Mouse (Mus musculus) neural tube, embryonic 12.5 days (tissue): Measurements from ENCODE around the gene Sdf4. TPM values are rescaled to one million over a fixed set of nuclear protein-coding genes. Genes with fewer than 3 reads are reported as not detected.

Source experiments
- ATAC-seq: fragments of 200-750 bp; cut with Nextera tagmentation; 2 replicates; pipeline ENCODE4 v1.8.0; 2017; ENCODE audit warnings: low read depth, mild to moderate bottlenecking, moderate TSS enrichment, moderate library complexity; ENCODE audit not compliant: low FRiP score
- H3K27ac ChIP-seq: fragments of 300-500 bp; sonication (generic); 2 replicates; pipeline ENCODE4 v1.5.1; 2016
- H3K27me3 ChIP-seq: fragments of 300-500 bp; sonication (generic); replicated peaks from 2 replicates; pipeline ENCODE4 v1.6.1; 2016; ENCODE audit warnings: mild to moderate bottlenecking
- H3K36me3 ChIP-seq: fragments of 300-500 bp; sonication (generic); 2 replicates; pipeline ENCODE4 v1.6.1; 2016; ENCODE audit warnings: mild to moderate bottlenecking
- H3K4me1 ChIP-seq: fragments of 300-500 bp; sonication (generic); 2 replicates; pipeline ENCODE4 v1.6.1; 2016
- H3K4me2 ChIP-seq: fragments of 300-500 bp; sonication (generic); replicated peaks from 2 replicates; pipeline ENCODE4 v1.6.1; 2016; ENCODE audit warnings: mild to moderate bottlenecking
- H3K4me3 ChIP-seq: fragments of 300-500 bp; sonication (generic); 2 replicates; pipeline ENCODE4 v1.5.1; 2016
- H3K9ac ChIP-seq: fragments of 300-500 bp; sonication (generic); 2 replicates; pipeline ENCODE4 v1.6.1; 2016; ENCODE audit warnings: mild to moderate bottlenecking
- H3K9me3 ChIP-seq: fragments of 300-500 bp; sonication (generic); 2 replicates; pipeline ENCODE4 v1.6.1; 2016; ENCODE audit warnings: mild to moderate bottlenecking
- WGBS: fragments of 180-500 bp; shearing (Covaris S2); methylation state at CpG from one replicate; pipeline ENCODE4 v1.1.7; 2016; 5-methylcytosine and 5-hydroxymethylcytosine counted together
- polyA plus RNA-seq: library from polyadenylated mRNA; unstranded; fragments of >200 nt; fragmentation: Nextera tagmentation; extraction: Ambion mirVana; gene quantifications from 2 replicates; pipeline ENCODE4 v1.2.1, GENCODE M21; 2016

Sdf4 gene
- polyA plus RNA-seq, 1 experiment from 2014 or later, result 133 TPM

DNA sequence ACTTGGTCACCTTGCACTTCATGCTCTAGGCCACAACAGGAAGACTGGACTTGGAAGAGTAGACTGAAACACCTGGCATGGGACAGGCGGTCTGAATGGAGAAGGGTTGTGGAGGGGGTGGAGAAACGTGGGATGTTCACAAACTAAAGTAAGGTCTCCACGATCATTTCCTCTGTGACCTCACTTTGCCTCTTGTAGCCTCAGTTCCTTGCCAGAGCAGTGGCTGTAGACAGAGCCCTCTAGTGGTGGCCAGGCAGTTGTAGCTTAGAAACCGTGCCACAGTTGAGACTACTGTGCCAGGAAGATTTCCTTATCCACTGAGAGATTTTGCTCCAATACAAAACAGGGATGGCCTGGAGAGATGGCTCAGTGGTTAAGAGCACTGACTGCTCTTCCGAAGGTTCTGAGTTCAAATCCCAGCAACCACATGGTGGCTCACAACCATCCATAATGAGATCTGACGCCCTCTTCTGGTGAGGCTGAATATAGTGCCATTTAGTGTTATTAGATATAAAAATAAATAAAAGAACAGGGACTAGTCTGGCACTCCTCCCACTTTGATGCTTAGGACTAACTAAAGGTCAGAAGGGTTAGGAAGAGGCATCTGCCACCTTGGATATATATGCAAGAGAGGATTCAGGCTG lies 40.9 kb downstream of the Sdf4 start:
- Histone ChIP-seq H3K36me3 (peaks cover under 1% of the 10 kb centered on the region; the same call in 1 of the 2 replicates), H3K27me3 (peaks cover 24% of the 10 kb centered on the region), H3K4me2 (no peak overlapping the region), H3K27ac (no peak overlapping the region), H3K9ac (no peak overlapping the region), H3K4me1 (peaks cover 37% of the 10 kb centered on the region), H3K9me3 (no peaks in the 10 kb centered on the region), H3K4me3 (no peak overlapping the region)
- 46% methylated on average over 6 of the region's 6 CpGs for WGBS
- ATAC-seq, result no peak

DNA sequence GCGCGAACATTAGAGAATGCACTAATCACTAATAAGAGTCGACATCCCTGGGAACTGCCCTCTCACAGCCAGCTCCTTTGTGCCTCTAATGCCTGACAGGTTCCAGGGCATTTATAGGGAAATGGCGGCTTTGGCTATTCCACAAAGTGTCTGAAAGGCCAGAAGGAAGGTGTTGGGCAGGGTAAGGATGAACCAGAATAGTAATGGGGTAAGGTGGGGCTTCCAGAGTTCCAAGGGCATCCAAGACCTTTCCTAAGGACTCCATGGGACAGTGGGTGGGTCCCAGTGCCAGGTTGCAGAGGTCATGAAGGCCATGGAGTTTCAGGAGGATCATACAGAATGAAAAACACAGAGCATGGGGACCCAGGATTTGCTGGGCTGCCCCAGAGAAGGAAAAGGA lies 41.6 kb downstream of the Sdf4 start:
- H3K27me3 ChIP-seq, result peaks cover 24% of the 10 kb centered on the region
- no peaks in the 10 kb centered on the region for H3K9me3 ChIP-seq
- no peaks in the 10 kb centered on the region; the same call in 1 of the 2 replicates for H3K36me3 ChIP-seq
- no peak overlapping the region for H3K4me3 ChIP-seq
- H3K4me1 ChIP-seq, result peaks cover 37% of the 10 kb centered on the region
- H3K4me2 ChIP-seq, result no peak overlapping the region
- ATAC-seq, result no peak
- no peak overlapping the region for H3K9ac ChIP-seq
- WGBS, result 50% methylated on average over 4 of the region's 4 CpGs
- H3K27ac ChIP-seq, result no peak overlapping the region

DNA sequence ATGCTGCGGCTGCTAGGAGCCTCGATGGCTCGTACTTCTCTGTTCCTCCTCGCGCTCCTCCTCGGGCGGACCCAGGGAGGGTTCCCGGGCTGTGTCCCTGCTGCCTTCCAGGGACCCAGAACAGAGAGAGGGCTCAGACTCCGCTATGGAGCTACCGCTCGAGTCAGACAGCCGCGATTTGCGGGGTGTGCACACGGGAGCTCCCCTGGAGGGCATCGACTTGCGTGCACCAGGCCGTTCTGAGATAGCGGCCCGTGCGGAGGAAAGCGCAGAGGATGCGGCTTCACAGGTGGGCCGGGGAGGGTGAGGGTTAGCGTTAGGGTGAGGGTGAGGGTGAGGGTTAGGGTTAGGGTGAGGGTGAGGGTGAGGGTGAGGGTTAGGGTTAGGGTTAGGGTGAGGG lies 42.2 kb downstream of the Sdf4 start:
- Histone ChIP-seq H3K4me3 (peak overlapping the region; percentile 22), H3K9ac (peak overlapping the region; percentile 46; the same call in 1 of the 2 replicates), H3K27me3 (peaks cover 24% of the 10 kb centered on the region), H3K27ac (no peak overlapping the region), H3K36me3 (no peaks in the 10 kb centered on the region), H3K4me1 (peaks cover 37% of the 10 kb centered on the region), H3K4me2 (peak overlapping the region; percentile 53), H3K9me3 (no peaks in the 10 kb centered on the region)
- 4% methylated on average over 25 of the region's 25 CpGs for WGBS
- no peak for ATAC-seq

DNA sequence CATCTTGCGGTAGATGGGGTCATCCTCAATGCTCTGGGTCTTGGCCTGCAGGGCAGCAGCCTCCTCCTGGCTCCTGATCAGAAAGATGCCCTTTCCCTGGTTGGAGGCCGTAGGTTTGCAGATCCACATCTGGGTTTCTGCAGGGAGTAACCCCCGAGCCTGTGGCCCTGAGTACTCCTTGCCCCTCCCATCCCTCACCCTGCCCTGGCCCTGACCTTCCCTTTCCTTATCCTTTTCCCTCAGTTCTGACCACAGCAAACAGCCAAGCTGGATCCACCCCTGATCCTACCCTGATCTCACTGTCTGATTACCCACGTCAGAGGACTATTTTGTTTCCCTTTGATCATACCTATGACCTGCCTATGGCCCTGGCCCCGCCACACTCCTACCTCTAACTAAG lies 52.1 kb downstream of the Sdf4 start:
- H3K4me3 ChIP-seq, result no peak overlapping the region
- H3K27me3 ChIP-seq, result no peaks in the 10 kb centered on the region
- H3K9me3 ChIP-seq, result no peaks in the 10 kb centered on the region
- 66% methylated on average over 5 of the region's 5 CpGs for WGBS
- no peak for ATAC-seq
- H3K4me2 ChIP-seq, result no peak overlapping the region
- H3K4me1 ChIP-seq, result no peaks in the 10 kb centered on the region
- no peaks in the 10 kb centered on the region for H3K36me3 ChIP-seq
- H3K27ac ChIP-seq, result no peak overlapping the region
- H3K9ac ChIP-seq, result no peak overlapping the region

DNA sequence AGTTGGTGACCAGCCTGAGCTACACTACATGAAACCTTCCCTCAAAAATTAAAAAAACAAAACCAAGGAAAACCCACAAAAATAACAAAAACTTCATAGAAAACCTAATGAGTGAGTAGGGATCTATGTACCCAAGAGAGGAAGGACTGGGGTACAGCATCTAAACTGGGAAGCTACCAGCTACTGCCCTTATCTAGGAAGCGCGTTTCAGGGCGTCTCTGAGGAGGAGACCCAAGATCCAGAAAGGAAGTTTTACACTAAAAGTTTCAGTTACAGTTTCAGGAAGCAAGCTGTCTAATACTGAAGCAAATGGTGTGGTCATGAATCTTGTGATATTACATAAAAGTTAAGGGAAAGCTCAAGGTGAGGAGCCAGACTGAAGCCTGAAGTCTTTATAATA lies 57.1 kb downstream of the Sdf4 start:
- H3K9me3 ChIP-seq, result no peaks in the 10 kb centered on the region
- no peak overlapping the region for H3K4me2 ChIP-seq
- no peak overlapping the region for H3K27ac ChIP-seq
- H3K4me1 ChIP-seq, result no peaks in the 10 kb centered on the region
- 85% methylated on average over 3 of the region's 3 CpGs for WGBS
- no peak overlapping the region for H3K4me3 ChIP-seq
- H3K27me3 ChIP-seq, result no peaks in the 10 kb centered on the region
- H3K36me3 ChIP-seq, result no peaks in the 10 kb centered on the region
- no peak for ATAC-seq
- no peak overlapping the region for H3K9ac ChIP-seq

DNA sequence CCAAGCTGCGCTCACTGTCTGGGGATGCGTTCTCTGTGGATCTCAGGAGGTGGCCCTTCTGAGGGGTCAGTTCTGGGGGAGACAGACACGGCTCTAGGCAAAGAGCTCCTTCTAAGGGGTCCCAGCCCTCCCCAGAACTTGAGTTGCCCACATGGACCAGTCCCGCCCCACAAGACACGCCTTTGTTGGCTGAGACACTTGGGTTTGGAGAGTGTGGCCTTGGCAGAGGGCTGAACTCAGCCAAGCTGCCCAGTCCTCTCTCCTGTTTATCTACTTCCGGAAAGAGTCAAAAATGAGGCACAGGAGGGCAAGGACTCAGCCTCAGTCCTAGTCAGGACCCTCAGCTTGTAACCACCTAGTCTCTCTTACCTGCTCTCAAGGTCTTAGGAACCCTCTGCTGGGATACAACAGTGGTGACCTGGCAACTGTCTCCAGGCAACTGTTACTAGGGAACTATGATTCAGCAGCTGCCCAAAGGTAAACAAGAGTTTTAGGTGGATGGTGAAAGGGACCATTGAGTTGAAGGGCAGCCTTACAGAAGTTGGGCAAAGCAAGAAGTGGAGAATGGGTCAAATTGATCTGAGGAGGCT lies 57.8 kb downstream of the Sdf4 start:
- no peak for ATAC-seq
- WGBS, result 78% methylated on average over 6 of the region's 6 CpGs
- no peak overlapping the region for H3K4me3 ChIP-seq
- H3K4me2 ChIP-seq, result no peak overlapping the region
- H3K27ac ChIP-seq, result no peak overlapping the region
- H3K27me3 ChIP-seq, result no peaks in the 10 kb centered on the region
- no peaks in the 10 kb centered on the region for H3K9me3 ChIP-seq
- no peak overlapping the region for H3K9ac ChIP-seq
- H3K36me3 ChIP-seq, result no peaks in the 10 kb centered on the region
- no peaks in the 10 kb centered on the region for H3K4me1 ChIP-seq

DNA sequence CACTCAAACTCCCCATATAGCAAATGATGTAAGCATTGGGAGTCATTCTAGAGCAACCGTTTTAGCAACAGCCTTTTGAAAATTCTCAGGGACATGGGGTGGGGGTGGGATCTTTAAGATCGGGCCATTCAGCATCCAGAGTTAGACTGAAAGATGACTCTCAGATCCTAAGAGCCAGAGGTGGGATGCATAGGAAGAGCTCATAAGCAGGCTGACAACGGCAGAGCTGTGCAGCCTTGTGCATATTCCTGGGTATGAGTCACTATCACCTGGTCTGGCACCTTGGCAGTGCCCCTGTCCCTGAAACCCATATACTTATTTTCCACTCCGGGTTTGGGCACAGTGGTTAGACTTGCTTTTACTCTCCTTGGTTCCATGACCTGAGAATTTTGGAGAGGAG lies 60.4 kb downstream of the Sdf4 start:
- H3K9me3 ChIP-seq, result no peaks in the 10 kb centered on the region
- no peak overlapping the region for H3K4me2 ChIP-seq
- H3K4me1 ChIP-seq, result no peaks in the 10 kb centered on the region
- H3K9ac ChIP-seq, result no peak overlapping the region
- no peak for ATAC-seq
- no peak overlapping the region for H3K4me3 ChIP-seq
- 86% methylated on average over 4 of the region's 4 CpGs for WGBS
- no peak overlapping the region for H3K27ac ChIP-seq
- H3K36me3 ChIP-seq, result no peaks in the 10 kb centered on the region
- H3K27me3 ChIP-seq, result no peaks in the 10 kb centered on the region

DNA sequence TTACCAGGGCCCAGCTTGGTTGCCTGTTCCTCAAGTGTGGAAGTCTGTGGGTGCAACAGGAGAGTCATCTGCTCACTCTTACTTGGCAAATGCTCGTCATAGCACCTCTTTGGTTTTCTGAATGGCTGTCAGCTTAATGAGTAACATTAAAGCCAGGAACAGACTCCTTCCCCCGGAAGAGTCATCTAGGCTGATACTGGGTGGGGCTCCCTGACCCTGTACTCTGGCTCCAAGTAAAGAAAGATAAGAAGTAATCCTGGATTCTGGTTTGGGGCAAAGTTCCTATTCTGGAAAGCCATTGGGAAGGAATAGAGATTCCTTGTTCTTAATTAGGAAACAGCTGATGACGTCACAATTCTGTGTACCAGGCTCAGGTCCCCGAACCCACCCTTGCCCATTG lies 61.5 kb downstream of the Sdf4 start:
- no peaks in the 10 kb centered on the region for H3K27me3 ChIP-seq
- no peaks in the 10 kb centered on the region for H3K36me3 ChIP-seq
- no peaks in the 10 kb centered on the region for H3K4me1 ChIP-seq
- no peak overlapping the region for H3K27ac ChIP-seq
- no peak overlapping the region for H3K4me2 ChIP-seq
- H3K4me3 ChIP-seq, result no peak overlapping the region
- no peak for ATAC-seq
- H3K9me3 ChIP-seq, result no peaks in the 10 kb centered on the region
- WGBS, result 83% methylated on average over 4 of the region's 4 CpGs
- H3K9ac ChIP-seq, result no peak overlapping the region

DNA sequence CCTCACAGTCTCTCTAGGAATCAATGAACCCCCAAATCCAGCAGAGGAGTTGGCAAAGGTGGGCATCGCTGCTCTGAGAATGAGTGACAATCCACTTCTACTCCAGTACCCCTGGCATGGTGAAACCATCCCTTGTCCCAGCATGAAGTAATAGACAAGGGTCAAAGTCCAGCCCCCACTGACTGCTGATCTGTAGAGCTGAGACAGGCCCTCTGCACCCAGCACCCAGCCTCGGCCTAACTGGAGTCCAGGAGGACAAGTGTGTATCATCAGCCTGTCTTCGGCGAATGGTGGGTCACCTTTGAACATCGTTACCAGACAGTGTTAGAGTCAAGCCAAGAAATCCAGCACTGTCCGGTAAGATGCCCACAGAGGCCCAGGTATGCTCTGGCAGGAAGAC lies 61.9 kb downstream of the Sdf4 start:
- 92% methylated on average over 6 of the region's 6 CpGs for WGBS
- H3K9me3 ChIP-seq, result no peaks in the 10 kb centered on the region
- no peak overlapping the region for H3K27ac ChIP-seq
- H3K27me3 ChIP-seq, result 0 out of 2 replicates have a peak, but pooled peaks cover under 1% of the 10 kb centered on the region
- no peak overlapping the region for H3K9ac ChIP-seq
- H3K36me3 ChIP-seq, result no peaks in the 10 kb centered on the region
- no peak overlapping the region for H3K4me2 ChIP-seq
- H3K4me1 ChIP-seq, result no peaks in the 10 kb centered on the region
- ATAC-seq, result no peak
- no peak overlapping the region for H3K4me3 ChIP-seq

DNA sequence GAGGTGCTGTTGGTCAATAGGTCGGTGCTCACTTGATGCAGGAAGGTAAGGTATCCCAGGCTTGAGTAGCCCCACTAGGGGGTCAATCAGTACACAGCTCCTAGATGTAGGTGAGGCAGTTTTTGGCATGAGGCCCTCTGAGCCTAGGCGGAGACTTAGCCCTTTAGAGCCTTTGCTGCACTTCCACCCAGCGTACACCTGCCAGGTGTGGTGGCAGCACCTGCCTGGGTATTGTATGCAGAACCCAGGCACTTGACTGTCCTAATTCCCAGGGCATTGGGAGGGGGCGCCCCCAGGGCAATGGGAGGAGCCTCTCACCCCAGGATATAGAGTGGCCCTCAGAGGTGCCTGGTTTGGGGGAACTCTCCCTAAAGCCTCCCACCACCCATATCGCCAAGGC lies 62.5 kb downstream of the Sdf4 start:
- H3K4me1 ChIP-seq, result no peaks in the 10 kb centered on the region
- 90% methylated on average over 5 of the region's 5 CpGs for WGBS
- H3K36me3 ChIP-seq, result no peaks in the 10 kb centered on the region
- H3K4me2 ChIP-seq, result no peak overlapping the region
- no peak for ATAC-seq
- no peaks in the 10 kb centered on the region for H3K9me3 ChIP-seq
- H3K4me3 ChIP-seq, result no peak overlapping the region
- no peak overlapping the region for H3K9ac ChIP-seq
- no peak overlapping the region for H3K27ac ChIP-seq
- peaks cover 4% of the 10 kb centered on the region; the same call in 1 of the 2 replicates for H3K27me3 ChIP-seq

DNA sequence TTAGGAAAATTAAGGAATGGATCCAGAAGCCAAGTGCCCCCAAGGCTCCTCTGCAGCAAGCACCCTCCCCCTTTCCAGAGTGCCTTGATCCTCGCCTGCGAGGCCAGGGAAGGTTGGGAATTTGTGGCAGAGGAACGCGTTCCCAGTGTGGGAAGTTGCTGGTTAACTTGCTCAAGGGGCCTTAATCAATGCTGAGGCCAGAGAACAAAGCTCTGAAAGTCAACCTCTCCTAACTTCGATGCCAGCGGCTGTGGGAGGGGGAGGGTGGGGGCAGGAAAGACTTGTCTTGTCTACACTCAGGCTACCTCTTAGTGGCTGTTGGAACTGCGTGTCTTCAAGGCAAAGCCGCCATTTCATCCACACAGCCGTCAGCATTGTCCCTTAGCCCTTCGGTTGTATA lies 65.0 kb downstream of the Sdf4 start:
- H3K4me1 ChIP-seq, result no peaks in the 10 kb centered on the region

DNA sequence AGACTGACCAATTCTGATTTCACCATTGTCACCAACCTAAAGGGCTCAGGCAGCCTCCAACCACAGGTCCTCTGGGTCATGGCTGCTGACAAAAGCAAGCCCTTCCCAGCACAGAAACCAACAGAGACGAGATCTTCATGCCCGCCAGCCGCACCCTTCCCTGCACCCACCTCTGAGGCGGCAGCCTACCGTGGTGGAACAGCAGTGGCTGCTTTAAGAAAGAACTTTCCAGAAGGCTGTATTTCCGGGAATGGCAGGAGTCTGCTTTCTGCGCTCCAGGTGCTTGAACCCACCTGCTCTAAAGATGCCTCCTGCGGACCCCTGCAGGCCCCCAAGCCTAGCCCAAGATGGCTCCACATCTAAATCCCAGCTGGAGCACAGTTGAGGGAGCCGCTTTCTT lies 66.2 kb downstream of the Sdf4 start:
- WGBS, result 75% methylated on average over 9 of the region's 9 CpGs
- ATAC-seq, result no peak
- H3K27me3 ChIP-seq, result peaks cover 4% of the 10 kb centered on the region; the same call in 1 of the 2 replicates

More for the DNA sequence above, 65.0 kb downstream of the Sdf4 start:
- no peak for ATAC-seq
- H3K36me3 ChIP-seq, result no peaks in the 10 kb centered on the region
- H3K27me3 ChIP-seq, result peaks cover 4% of the 10 kb centered on the region; the same call in 1 of the 2 replicates
- H3K9me3 ChIP-seq, result no peaks in the 10 kb centered on the region
- WGBS, result 70% methylated on average over 10 of the region's 10 CpGs
- no peak overlapping the region for H3K9ac ChIP-seq
- H3K27ac ChIP-seq, result no peak overlapping the region
- no peak overlapping the region for H3K4me3 ChIP-seq
- H3K4me2 ChIP-seq, result no peak overlapping the region

DNA sequence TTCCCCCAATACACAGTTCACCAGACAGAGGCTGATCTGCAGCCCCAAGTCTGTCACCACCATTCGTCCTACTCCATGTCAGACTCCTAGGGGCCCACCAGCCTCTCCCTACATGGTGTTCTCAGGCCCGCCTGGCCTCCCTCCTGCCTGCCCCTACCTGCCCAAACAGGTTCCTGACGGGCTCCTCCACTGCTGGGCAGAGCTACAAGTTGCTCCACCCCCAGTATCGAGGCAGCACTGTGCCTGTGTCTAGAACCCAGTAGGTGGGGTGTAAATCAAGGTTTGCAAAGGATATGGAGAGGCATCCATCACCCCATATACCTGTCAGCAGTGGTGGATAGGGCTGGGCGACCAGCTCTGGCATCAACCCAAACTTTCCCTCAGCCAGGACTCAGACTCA lies 66.6 kb downstream of the Sdf4 start, which contains the start of gene Ttll10:
Gene Ttll10 (minus strand): TSS at position 154 of the 400 bp plus-strand sequence.
- Histone ChIP-seq H3K36me3 (no peaks in the 10 kb centered on the region), H3K4me1 (peaks cover 6% of the 10 kb centered on the region), H3K27me3 (peaks cover 4% of the 10 kb centered on the region; the same call in 1 of the 2 replicates), H3K9me3 (no peaks in the 10 kb centered on the region), H3K9ac (no peak within 1 kb of the TSS), H3K4me2 (no peak within 1 kb of the TSS), H3K4me3 (no peak within 1 kb of the TSS), H3K27ac (no peak within 1 kb of the TSS)
- 31% methylated on average over 5 of the region's 5 CpGs for WGBS
- no peak for ATAC-seq

More for the DNA sequence above, 66.2 kb downstream of the Sdf4 start:
- Histone ChIP-seq H3K36me3 (no peaks in the 10 kb centered on the region), H3K4me1 (peaks cover 1% of the 10 kb centered on the region), H3K9me3 (no peaks in the 10 kb centered on the region), H3K27ac (no peak overlapping the region), H3K9ac (no peak overlapping the region), H3K4me2 (no peak overlapping the region), H3K4me3 (no peak overlapping the region)
